Mouse (Mus musculus): ENCODE results near the gene Pawr.

Gene Pawr

GRCm38 (mm10) chr10:108331784-108332561, at the start of gene Pawr:
Pawr (plus strand) TSS chr10:108332121.
- DNase-seq = peak; percentile 35 to 37

- no peak for DNase-seq
These were observed 49.6 kb upstream of the Pawr start for GRCm38 (mm10) chr10:108282351-108282750.

- DNase-seq = no peak
These were observed 48.5 kb upstream of the Pawr start for GRCm38 (mm10) chr10:108283418-108283817.

- DNase-seq = no peak
These were observed 48.1 kb upstream of the Pawr start for GRCm38 (mm10) chr10:108283837-108284236.

GRCm38 (mm10) chr10:108284445-108284844, 47.5 kb upstream of the Pawr start:
- no peak for DNase-seq

- DNase-seq = no peak
These were observed 46.9 kb upstream of the Pawr start for GRCm38 (mm10) chr10:108284977-108285376.

- no peak for DNase-seq
These were observed 45.1 kb upstream of the Pawr start for GRCm38 (mm10) chr10:108286658-108287437.

- DNase-seq = no peak
These were observed 44.5 kb upstream of the Pawr start for GRCm38 (mm10) chr10:108287438-108287801.

- no peak for DNase-seq
These were observed 41.9 kb upstream of the Pawr start for GRCm38 (mm10) chr10:108290046-108290445.

- DNase-seq = no peak
These were observed 40.0 kb upstream of the Pawr start for GRCm38 (mm10) chr10:108291688-108292471.

GRCm38 (mm10) chr10:108292651-108293050, 39.3 kb upstream of the Pawr start:
- no peak for DNase-seq

GRCm38 (mm10) chr10:108293620-108294195, 38.2 kb upstream of the Pawr start:
- DNase-seq = no peak

- DNase-seq = no peak
These were observed 37.2 kb upstream of the Pawr start for GRCm38 (mm10) chr10:108294766-108295165.

- DNase-seq = no peak
These were observed 35.5 kb upstream of the Pawr start for GRCm38 (mm10) chr10:108296446-108296845.

- DNase-seq = no peak
These were observed 33.7 kb upstream of the Pawr start for GRCm38 (mm10) chr10:108298261-108298660.

GRCm38 (mm10) chr10:108298841-108299545, 32.9 kb upstream of the Pawr start:
- no peak for DNase-seq

GRCm38 (mm10) chr10:108299828-108300227, 32.1 kb upstream of the Pawr start:
- DNase-seq = no peak

GRCm38 (mm10) chr10:108300843-108301242, 31.1 kb upstream of the Pawr start:
- peak; percentile 77 for DNase-seq

GRCm38 (mm10) chr10:108307772-108308171, 24.1 kb upstream of the Pawr start:
- no peak for DNase-seq

- DNase-seq = no peak
These were observed 21.7 kb upstream of the Pawr start for GRCm38 (mm10) chr10:108310195-108310594.

GRCm38 (mm10) chr10:108311396-108311795, 20.5 kb upstream of the Pawr start:
- DNase-seq = no peak

GRCm38 (mm10) chr10:108313845-108314244, 18.1 kb upstream of the Pawr start:
- DNase-seq = no peak
